Mouse (Mus musculus): ENCODE results near the gene Dcaf4.

DNA sequence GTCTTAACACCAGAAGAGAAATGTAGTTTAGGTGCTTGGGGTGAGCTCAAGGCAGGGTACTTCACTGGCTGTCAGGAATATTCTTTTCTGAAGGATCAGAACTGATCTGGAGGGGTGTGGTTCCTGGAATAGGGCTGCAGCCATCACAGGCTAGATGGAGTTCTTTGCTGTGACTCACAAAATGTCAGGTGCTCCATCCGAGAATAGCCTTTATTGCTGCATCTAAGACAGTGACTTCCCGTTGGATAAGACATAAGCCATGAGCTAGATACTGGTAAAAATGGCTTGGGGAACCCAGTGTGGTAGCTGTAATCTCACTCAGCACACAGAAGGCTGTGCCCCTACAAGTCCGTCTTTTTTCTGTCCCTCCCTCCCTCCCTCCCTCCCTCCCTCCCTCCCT lies 13.9 kb downstream of the Dcaf4 start:
- TF ChIP-seq CTCF (IDR thresholded peaks at IDR 0.05; ENCODE audit: borderline replicate concordance, extremely low read depth, insufficient read depth, insufficient read length) = no peak
- no peak for TF ChIP-seq POLR2A (IDR thresholded peaks at IDR 0.05; ENCODE audit: borderline replicate concordance, extremely low read depth, insufficient read depth, insufficient read length, poor library complexity, severe bottlenecking)

All from brain, embryonic 14.5 days (tissue).